Mouse (Mus musculus) bone marrow, adult 2 months (tissue): ENCODE measurements around the gene Bsn.

Experiments used
- CTCF ChIP-seq: fragments of 200-500 bp; IDR thresholded peaks from 2 replicates; pipeline ENCODE4 v1.5.1; 2011; ENCODE audit warnings: low read length, control low read depth; ENCODE audit not compliant: control insufficient read depth, insufficient read depth
- POLR2A ChIP-seq: fragments of 200-500 bp; IDR thresholded peaks from 2 replicates; pipeline ENCODE4 v1.6.1; 2011; ENCODE audit warnings: low read depth, mild to moderate bottlenecking, control low read depth, low read length, borderline replicate concordance; ENCODE audit not compliant: control insufficient read depth

DNA sequence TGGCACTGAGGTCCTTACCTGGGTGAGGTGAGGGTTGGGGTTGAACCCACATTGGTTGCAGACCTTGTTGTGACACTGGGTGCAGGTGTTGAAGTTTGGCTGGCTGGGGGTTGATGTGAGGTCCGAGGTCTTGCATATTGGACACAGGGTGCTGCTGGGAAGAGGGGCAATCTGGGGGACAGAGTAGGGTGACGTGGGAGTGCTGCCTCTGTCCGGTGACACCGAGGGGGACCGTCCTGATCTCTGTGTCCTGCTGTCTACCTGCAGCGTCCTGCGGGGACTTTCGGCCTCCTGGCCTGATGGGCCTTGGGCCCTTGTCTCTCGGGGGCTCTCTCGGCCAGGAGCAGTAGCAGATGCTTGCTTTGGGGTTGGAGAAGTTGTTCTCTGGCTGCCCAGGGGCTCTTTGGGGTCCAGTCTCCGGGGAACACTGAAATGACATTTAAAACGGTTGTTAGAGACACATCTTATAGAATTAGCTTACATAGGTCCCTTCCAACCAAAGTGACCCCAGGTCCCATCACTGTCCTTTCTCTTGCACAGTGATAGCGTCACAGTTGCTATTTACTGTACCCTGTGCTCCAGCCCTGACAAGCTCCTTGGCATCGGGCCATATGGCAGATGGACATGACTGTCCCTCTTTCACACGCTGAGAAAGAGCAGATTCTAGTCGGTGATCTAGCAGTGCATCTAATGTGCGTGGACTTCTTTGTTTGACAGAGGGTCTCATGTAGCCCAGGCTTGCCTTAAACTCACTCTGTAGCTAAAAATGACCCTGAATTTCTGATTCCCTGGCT is 50.8 kb downstream of the Bsn start:
- TF ChIP-seq CTCF (no peak), POLR2A (no peak)
